Mouse (Mus musculus): Measurements from ENCODE around the gene Dnajb11. TPM values are rescaled to one million over a fixed set of nuclear protein-coding genes. Genes with fewer than 3 reads are reported as not detected.

Dnajb11 gene
- total RNA-seq, 2 experiments from 2014 or later: 36.0 to 41.9 TPM

DNA sequence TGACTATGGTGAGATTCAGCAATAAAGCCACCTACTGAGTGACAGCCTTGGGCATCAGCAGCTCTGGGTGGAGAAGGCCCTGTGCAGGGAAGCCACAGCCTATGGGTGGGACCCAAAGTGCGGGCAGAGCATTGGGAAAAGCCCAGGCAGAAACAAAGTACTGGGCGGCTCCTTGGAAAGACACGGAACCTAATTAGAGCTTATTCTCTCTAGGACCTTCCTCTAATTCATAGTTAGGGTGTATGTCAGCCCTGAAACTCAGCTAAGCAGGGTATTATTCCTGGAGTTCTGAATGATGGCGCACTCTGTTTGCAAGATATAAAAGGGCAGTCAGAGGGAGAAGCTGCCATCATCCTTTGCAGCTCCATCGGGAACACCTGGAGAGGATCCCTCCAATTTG is 60.4 kb downstream of the Dnajb11 start, which contains the start of gene Fetub:
Fetub (plus strand) TSS at position 301 of the 400 bp plus-strand sequence.
- no peak for DNase-seq
- intact Hi-C loops (cut with DNase I; ENCODE audit: low total_unique reads): no loop called here

- intact Hi-C loops (cut with DNase I; ENCODE audit: low total_unique reads): no loop called here
- no peak for DNase-seq
These were observed 61.1 kb downstream of the Dnajb11 start for GRCm38 (mm10) chr16:22918664-22919312.

GRCm38 (mm10) chr16:22919971-22920854 is 62.6 kb downstream of the Dnajb11 start:
- intact Hi-C loops (cut with DNase I; ENCODE audit: low total_unique reads): no loop called here
- DNase-seq: no peak

GRCm38 (mm10) chr16:22921761-22922160 is 64.1 kb downstream of the Dnajb11 start:
- DNase-seq: no peak
- intact Hi-C loops (cut with DNase I; ENCODE audit: low total_unique reads): no loop called here

DNA sequence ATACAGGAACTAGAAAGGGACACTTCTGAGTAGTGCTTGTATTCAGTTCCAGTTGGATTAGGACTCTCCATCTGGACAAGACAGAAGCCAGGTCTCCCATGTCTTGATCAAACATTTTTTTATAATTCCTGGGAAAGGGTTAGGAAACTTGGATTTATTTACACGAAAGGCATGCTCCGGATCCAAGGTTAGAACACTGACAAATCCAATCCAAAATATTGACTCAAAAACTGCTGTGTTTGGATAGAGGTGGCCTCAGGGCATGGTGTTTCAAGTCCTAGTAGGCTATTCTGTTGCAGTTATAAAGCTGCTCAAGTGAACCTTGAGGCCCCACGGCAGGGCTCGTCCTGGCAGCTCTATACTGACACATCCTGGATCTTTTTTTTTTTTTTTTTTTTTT is 64.8 kb downstream of the Dnajb11 start:
- no peak for DNase-seq
- intact Hi-C loops (cut with DNase I; ENCODE audit: low total_unique reads): no loop called here

Other genes with a start within 250 kb of the Dnajb11 start
- under 1 TPM; 0.82 to 0.94 TPM for gene Dgkg, start 200.6 kb upstream of the Dnajb11 start, total RNA-seq (2021)
- not detected for gene Crygs, start 46.3 kb upstream of the Dnajb11 start, total RNA-seq (2021)
- gene Tbccd1, start 176 bp upstream of the Dnajb11 start, total RNA-seq (2021): 1 to 10 TPM; 5.0 to 6.2 TPM
- under 1 TPM; 0.23 to 0.58 TPM for gene Ahsg, start 33.4 kb downstream of the Dnajb11 start, total RNA-seq (2021)
- gene Fetub, start 60.5 kb downstream of the Dnajb11 start, total RNA-seq (2021): not detected
- gene Hrg, start 93.2 kb downstream of the Dnajb11 start, total RNA-seq (2021): not detected
- not detected for gene Kng2, start 171.6 kb downstream of the Dnajb11 start, total RNA-seq (2021)
- not detected for gene Kng1, start 200.0 kb downstream of the Dnajb11 start, total RNA-seq (2021)
- gene Eif4a2, start 249.6 kb downstream of the Dnajb11 start, total RNA-seq (2021): 100 to 1,000 TPM; 294 to 336 TPM